Mouse (Mus musculus) left cerebral cortex, postnatal 36 days (tissue): ENCODE data around the gene 4930469K13Rik. TPM values are rescaled to one million over a fixed set of nuclear protein-coding genes. Genes with fewer than 3 reads are reported as not detected.

Experiments used
- DNase-seq, 2 experiments: peaks; one replicate each; pipeline ENCODE4 v3.0.0; 2021 to 2022; ENCODE audit warnings: low spot score in 2 of 2, mixed read lengths in 1 of 2
- intact Hi-C: fragments of 180-260 bp; cut with DNase I; formaldehyde crosslinking; loops from one replicate; pipeline ENCODE4 v1.15.1; 2025
- total RNA-seq, 2 experiments: library from RNA; stranded (reverse); gene quantifications; 2 replicates each; pipeline ENCODE4 v1.2.3; 2021

The 4930469K13Rik gene
- total RNA-seq, 2 experiments from 2014 or later = not detected

DNA sequence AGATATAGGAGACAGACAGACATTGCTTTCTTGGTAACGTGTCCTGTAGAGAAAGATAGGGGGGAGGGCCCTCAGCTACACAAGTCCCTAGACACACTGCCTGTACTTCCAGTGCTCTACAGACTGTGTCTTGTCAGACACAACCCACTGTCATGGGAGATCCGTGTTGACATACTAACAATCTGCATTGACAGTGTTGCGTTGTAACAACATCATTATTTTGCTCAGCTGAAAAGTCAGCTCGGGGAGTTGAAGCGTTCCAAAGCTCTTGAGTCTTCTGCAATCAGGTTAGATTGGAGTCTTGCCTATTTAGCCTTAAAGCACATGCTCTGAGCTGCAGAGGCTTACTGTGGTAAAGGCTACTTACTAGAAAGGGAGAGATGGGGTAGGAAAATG, 50.8 kb downstream of the 4930469K13Rik start:
- no peak for DNase-seq
- intact Hi-C loops = no loop called here

DNA sequence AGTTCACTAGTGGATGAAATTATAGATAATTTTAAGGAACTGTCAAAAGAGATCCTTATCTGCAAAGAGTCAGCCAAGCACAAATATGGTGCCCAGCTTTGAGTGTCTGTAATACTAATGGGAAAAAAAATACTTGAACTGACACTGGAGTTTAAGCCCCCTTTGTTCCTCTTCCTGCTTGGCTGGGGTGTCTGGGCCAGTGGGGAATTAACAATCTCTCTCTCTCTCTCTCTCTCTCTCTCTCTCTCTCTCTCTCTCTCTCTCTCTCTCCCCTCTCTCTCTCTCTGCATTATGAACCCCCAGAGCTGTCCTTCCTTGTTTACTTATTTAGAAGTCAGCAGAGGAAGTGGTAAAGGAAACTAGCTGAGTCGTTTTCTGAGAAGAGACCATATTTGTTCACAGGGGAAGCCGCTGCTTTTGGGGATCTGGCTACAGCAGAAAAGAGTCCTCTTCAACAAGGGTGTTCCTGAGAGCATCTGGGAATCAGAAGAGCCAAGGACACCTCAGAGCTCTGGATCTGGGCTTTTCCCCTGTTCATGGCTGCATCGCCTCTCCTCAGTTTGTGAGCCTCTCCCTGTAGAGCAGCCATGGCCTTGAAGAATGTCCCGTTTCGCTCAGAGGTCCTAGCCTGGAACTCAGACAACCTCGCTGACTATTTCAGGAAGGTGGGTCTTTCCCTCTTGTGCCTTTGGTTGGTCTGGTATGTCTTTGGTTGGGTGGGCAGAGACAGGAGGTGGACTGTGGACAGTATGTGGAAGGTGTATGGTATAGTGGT, 51.4 kb downstream of the 4930469K13Rik start, which contains the start of gene Lcp2:
Gene Lcp2, plus strand, starts transcription at position 154 of the 775 bp plus-strand sequence.
- DNase-seq = no peak
- intact Hi-C loops = no loop called here

DNA sequence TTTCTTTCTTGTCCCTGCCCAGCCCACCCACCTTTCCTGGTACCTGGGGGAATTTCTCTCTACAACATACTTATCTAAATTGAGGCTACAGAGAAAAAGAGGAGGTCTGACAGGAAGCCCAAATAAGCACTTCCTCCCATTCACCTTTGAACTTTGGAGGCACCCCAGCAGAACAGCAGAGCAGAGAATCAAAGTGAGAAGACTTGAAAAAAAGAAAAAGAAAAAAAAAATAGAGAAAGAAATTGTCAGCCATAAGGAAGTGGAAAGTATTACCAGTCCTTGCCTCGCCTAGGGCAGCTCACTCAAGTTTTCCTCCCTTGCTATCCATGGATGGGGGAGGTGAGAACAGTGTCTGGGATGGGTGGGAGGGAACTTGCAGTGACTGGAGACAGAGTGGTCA, 55.5 kb downstream of the 4930469K13Rik start:
- intact Hi-C loops = no loop called here
- DNase-seq = no peak

DNA sequence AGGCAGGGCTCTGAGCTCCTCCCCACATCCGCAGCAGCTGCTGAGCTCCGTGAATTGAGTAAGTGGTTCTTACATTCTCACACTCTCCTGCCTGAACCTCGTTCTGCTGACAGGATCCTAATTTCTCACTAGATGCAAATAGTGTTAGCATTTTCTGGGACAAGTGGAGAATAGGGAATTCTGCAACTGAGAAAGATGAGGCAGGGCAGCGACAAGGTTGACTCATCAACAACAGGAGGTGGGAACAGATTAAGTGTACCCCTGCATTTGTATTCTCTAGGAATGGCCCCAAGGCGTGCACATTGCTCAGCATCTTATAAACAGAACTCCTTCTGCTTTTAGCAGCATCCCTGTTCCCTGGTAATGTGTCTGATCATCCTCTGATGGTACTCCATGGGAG, 58.3 kb downstream of the 4930469K13Rik start:
- intact Hi-C loops = no loop called here
- DNase-seq = peak; percentile 6 to 14

DNA sequence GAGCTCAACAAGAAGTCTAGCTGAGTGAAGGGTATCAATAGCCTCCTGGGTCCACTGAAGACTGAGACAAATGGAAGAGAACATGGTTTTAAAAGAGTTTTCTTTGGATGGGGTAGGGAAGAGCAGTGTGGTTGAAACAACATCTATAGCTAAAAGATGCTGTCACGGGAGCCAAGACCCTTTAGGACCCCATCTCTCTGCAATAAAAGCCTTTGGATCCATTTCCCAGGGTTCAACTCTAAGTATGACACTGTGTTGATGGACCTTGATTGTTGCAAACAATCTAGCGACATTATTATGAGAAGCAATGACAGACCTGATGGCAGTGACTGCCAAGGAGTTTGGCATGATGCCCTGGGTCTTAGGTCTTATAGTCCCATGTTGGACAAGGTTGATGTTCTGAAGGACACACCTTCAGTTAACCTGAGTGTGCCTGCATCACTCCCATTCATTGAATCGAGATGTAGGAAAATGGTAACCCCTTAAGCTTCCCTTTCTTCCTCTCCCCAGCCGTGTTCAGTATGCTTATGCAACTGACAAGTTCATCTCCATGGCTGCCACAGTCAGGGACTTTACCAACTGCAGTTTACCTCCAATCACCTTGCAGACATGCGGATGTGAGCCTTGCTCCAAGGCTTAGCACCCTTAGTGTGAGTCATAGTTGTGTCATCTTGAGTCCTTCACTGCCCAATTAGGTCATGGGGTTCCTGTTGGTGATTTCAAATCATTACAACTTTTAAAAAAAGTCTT, 62.3 kb downstream of the 4930469K13Rik start:
- DNase-seq = no peak
- intact Hi-C loops = no loop called here

DNA sequence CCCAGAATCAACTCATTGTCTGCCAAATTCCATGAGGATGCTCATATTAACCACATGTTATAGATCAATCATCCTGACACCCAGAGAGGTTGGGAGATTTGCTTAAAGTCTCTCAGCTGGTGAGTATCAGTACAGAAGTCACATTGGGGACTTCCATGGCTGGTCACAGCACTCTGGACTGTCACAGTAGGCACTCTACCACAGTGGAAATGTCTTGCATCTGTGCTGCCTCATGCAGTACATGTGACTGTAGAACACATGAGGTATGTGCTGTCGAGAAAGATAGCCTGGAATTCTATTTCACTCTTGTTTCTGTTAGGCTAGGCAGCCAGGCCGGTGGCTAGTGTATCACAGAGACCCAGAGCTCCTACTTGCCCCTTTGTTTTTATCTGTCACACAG, 63.6 kb downstream of the 4930469K13Rik start:
- no peak for DNase-seq
- intact Hi-C loops = no loop called here

DNA sequence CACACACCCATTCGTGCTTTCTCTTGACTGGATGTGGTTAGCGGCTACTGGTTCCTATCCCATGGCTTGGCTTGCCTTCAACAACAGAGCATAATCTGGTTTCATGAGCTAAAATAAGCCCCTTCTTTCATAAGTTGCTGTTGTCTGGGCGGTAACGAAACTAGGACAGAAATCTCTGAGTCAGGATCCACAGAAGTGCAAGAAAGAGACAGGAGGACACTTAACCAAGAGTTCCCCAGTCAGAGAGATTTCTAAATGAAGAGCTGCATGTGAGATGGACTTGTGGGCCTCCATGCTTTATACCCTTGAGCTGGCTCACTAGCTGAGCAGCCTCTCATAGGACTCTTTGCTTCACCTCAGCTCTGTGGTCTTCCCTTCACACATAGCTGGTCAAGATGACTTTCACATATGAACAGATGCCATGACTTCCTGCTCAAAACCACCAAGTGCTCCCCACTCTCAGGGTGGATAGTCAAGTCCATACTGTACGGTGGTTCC, 64.3 kb downstream of the 4930469K13Rik start:
- peak; percentile 23 to 24 for DNase-seq
- intact Hi-C loops = no loop called here

DNA sequence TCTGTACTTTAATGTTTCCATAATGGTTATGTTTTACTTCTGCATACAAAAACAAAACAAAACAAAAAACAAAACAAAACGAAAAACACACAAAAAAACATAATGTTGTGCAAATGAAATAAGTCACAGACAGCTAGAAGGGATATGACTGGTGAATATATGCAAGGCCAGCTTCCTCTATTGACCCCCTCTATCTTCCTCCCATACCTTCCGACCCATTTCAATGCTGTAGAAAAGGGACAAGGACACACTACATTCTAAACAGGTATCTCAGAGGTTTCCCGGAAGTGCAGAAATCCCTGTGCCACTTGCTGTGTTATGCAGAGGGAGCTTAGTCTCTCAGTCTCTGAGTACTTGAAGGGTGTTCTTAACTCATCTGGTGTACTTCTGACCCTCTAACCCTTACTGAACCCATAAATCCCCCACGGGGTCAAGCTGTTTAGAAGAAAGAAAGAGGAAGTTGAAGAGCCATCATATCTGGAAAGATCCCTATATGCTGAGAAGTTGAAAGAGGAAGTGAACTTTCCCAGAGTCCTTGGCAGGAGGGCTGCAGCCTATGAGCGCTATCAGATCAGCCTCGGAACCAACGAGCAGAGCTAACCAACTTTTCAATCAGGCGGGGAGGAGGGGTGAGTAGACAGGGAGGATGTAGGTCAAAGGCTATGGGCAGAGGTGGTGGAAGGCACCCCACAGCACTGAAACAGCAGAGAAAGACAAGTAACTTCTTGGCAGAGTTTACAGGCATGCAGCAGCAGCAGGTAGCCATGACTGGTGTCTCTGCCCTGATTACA, 67.1 kb downstream of the 4930469K13Rik start:
- intact Hi-C loops = no loop called here
- DNase-seq = no peak

DNA sequence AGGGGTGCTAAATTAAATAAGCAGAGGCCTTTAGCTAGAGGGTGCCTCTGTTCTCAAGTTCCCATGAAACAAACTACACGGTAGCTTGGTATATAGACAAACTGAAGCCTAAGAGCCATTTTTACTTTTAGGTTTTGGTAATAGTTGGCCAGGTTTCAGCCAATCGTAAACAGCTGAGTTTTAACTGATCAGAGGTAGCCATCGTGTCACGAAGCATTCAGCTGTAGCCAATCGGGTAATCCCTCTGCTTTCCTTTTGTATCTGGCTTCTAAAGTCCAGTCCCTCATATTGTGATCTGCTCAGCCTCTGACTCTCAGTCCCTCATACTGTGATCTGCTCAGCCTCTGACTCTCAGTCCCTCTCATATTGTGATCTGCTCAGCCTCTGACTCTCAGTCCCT, 68.7 kb downstream of the 4930469K13Rik start:
- no peak for DNase-seq
- intact Hi-C loops = no loop called here

DNA sequence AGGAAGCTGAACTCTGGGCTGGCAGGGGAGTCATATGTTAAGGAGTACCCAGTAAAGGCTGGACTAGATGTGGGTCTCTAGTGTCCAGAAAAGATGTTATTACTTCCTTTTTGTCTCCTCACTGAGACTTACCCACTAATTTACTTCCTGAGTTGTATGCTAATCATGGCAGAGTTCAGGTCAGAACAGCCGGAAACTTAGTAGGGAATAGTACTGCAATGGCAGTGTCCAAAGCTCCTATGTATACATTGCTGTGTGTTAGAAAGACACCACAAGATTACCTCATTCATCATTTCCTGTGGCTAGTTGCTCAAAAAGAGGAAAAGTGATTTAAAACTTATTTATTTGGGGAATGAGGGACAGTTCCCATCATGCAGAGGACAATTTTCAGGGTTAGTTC, 73.3 kb downstream of the 4930469K13Rik start:
- intact Hi-C loops = no loop called here

DNA sequence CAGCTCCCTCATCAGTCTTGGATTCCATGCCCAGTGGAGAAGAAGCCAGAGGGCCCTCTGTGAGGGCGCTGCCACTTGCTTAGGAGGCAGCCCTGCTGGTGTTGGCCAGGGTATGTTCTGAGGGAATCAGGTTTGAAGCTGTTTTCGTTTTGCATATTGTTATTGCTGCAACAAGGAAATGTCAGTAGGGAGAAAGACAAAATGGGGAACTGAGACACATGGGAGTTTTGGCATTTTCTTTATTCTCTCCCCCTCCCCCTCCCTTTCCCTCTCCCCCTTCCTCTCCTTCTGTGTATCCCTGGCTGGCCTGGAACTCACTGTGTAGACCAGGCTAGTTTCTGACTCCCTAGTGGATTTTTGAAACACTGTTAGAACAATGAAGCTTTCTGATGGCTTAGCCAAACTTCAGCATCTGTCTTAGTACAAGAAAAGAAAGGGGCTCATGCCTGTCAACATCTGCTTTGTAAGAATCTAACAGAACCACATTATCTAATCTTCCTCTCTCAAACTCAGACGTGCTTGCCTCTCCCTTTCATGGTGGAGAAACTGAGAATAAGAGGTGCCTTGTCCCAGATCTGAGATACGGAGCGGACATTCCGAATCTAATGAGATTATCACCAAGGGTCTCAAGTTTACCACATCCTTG, 86.2 kb downstream of the 4930469K13Rik start:
- intact Hi-C loops = no loop called here

More for the DNA sequence above, 73.3 kb downstream of the 4930469K13Rik start:
- no peak for DNase-seq

DNA sequence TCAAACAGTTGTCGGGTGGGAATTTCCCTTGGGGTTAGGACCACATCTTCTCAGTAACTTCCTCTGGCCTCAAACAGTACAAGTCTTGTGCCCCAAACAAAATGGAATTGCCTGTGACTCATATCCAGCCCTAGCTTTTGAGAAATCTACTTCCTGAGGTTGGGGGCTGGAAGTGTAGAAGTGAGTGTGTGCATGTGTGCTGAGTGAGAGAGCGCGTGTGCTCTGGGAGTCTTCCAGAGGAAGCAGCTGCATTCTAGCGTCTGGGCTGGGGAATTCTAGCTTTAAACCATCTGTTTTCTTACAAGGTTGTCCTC, 87.5 kb downstream of the 4930469K13Rik start:
- intact Hi-C loops = no loop called here
- DNase-seq = peak; percentile 12 to 28

More for the DNA sequence above, 86.2 kb downstream of the 4930469K13Rik start:
- no peak for DNase-seq

DNA sequence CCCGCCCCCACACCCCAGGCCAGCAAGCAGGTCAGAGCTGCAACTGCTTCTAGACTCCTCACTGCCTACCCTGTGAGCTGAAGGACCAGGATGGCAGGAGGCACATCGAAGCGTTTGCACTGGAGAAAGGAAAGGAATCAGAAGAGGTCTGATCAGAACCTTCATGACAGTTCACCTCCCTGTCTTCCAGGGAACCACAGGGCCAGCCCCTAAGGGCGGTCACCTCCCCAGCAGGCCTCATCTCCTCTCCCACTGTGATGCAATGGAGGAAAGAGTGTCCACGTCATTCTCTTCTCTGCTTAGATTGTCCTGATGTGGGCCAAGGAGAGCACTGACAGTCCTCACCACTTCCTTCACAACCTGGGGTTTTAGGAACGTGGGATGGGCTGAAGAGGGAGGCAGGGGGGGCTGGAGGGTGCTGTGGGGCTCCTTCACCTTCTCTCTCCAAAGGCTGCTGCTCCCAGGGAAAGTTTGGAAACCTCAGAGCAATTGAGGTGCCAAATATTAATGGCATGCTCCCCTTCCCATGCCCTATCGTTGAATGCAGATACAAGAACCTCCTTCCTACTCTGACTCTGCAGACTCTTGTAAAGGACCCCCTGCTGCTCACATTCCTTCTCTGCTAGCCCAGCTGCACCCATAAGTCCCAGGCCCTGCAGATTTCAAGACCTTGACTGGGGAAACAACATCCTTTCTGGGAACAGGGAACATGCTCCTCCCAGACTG, 88.1 kb downstream of the 4930469K13Rik start:
- DNase-seq = no peak
- intact Hi-C loops = no loop called here

DNA sequence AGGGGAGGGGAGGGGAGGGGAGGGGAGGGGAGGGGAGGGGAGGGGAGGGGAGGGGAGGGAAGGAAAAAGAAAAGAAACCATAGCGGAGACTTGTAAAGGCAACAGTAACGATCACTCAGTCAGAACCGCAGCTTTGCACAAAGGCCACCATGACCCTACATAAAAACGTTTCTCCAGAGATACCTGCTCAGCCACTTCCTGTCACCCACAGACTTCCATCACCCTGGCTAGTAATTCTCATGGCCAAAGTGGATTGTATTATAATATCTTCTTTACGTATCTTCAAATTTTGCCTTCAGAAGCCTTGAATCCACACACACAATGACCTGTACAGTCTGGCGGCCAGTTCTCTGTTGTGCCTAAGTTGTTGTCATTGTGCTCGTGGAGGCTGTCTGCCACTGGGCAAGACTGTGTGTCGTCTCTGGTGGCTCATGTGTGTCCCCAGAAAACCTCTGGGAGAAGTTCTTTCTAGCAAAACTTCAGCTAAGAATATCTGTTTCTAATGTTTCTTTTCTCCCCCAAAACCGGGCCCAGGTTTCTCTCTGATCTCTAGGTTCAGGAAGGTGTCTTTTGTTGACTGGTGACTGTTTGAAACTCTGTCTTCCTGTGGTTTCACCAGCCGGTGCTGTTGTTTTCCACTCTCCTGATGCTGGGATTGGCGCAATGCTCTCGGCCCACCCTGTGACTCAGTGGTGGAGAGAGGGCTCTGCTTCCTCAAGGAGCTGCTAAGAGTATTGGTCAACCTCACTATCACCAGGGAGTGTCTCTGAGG, 88.9 kb downstream of the 4930469K13Rik start:
- intact Hi-C loops = loop anchor here (5.0 to 10.0 kb wide), 4 partner anchors 63 to 275 kb away; no protein-coding TSS in a partner anchor
- DNase-seq = no peak

DNA sequence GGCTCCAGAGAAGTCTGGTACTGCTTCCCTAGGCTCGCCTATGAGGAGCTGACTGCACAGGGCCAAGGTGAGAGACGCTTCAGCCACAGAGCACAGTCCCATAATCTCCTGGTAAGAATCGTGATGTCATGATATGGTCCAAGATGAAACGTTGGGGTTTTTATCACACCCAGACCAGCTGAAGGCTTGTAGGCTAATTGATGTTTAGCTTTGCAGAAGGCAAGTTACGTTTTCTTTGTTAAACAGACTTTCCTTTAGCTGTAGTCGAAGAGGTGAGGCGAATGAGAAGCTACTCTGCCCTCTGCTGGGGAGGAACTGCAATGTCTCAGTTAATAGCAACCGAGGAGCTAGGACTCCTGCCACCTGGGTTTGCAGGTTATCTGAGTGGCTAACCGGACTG, 89.7 kb downstream of the 4930469K13Rik start:
- intact Hi-C loops = loop anchor here (5.0 to 10.0 kb wide), 4 partner anchors 64 to 274 kb away; no protein-coding TSS in a partner anchor

DNA sequence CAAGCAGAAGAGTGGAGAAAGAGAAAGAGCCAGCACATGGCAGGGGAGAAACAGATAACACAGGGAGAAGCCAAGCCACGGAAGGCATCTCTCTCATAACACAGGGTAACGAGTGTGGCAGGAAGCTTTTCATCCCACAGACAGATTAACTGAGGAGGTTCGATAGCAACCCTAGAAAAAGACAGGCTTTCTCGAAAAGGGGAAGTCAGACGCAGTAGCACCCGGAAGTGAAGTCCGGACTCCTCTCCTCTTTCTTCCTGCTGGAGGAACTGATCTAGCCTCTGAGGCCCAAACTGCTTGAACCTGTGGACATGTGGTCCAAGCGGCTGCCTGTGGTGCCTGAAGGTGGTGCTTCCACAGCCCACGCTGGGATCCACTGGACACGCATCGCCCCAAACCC, 90.1 kb downstream of the 4930469K13Rik start:
- no peak for DNase-seq
- intact Hi-C loops = loop anchor here (5.0 to 10.0 kb wide), 4 partner anchors 64 to 273 kb away; no protein-coding TSS in a partner anchor

More for the DNA sequence above, 89.7 kb downstream of the 4930469K13Rik start:
- DNase-seq = peak; percentile 18 to 54

DNA sequence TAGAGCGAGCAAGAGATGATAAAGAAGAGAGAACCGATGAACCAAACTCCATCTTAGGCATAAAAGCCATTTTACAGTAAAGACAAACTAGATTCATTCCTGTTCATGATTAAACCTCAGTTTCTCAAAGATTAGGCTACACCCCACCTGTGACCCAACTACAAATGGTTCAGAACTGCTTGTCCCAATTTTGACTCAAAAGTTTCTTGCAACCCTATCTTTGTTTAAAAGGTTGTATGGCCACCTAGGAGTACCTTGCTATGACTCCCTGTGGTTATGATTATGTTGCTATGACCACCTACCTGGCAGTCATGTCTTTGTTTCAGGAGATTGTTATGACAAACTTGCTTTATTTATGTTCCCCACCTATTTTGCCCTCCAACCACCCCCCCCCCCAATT, 90.7 kb downstream of the 4930469K13Rik start:
- intact Hi-C loops = loop anchor here (5.0 to 10.0 kb wide), 4 partner anchors 65 to 273 kb away; no protein-coding TSS in a partner anchor

DNA sequence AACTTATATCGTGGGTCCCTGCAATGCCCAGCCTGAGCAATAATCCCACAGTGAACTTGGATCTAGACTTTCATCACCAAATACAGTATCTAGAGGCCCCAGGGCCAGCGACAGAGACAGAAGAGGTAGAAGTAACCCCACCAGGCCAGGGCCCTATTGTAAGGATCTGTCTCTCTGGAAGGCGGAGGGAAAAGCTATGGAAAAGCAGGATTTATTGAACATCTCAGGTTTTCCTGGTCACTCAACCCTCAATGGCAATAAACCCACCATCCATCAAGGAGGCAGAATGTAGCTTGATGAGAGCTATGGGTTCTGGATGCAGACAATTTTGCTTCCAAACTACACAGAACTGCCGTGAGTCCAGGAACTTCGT, 95.8 kb downstream of the 4930469K13Rik start:
- intact Hi-C loops = loop anchor here (10.0 kb wide), 2 partner anchors 212 to 268 kb away; no protein-coding TSS in a partner anchor
- no peak for DNase-seq

More for the DNA sequence above, 90.7 kb downstream of the 4930469K13Rik start:
- DNase-seq = no peak
